Mouse (Mus musculus) midbrain, postnatal 0 days (tissue): ENCODE data around the gene Pm20d1. TPM values are rescaled to one million over a fixed set of nuclear protein-coding genes. Genes with fewer than 3 reads are reported as not detected.
A peak's percentile ranks its signal among the peaks of the same experiment; 100 is the strongest.

Experiments
- ATAC-seq: fragments of 200-750 bp; cut with Nextera tagmentation; 2 replicates; pipeline ENCODE4 v1.8.0; 2017; ENCODE audit warnings: moderate number of reproducible peaks, mild to moderate bottlenecking, moderate TSS enrichment, moderate library complexity; ENCODE audit not compliant: low FRiP score
- DNase-seq: peaks from one replicate; pipeline ENCODE4 v3.0.0-alpha.2; 2015; ENCODE audit warnings: low spot score
- H3K27ac ChIP-seq: fragments of 300-500 bp; sonication (generic); 2 replicates; pipeline ENCODE4 v1.5.1; 2014; ENCODE audit warnings: low read depth, mild to moderate bottlenecking, low read length, mixed read lengths
- H3K27me3 ChIP-seq: fragments of 300-500 bp; sonication (generic); 2 replicates; pipeline ENCODE4 v1.6.1; 2014; ENCODE audit warnings: low read length, control low read depth, mixed read lengths; ENCODE audit not compliant: insufficient read depth
- H3K36me3 ChIP-seq: fragments of 300-500 bp; sonication (generic); 2 replicates; pipeline ENCODE4 v1.6.1; 2014; ENCODE audit warnings: low read length, control low read depth, mixed read lengths; ENCODE audit not compliant: insufficient read depth
- H3K4me1 ChIP-seq: fragments of 300-500 bp; sonication (generic); 2 replicates; pipeline ENCODE4 v1.6.1; 2014; ENCODE audit warnings: mild to moderate bottlenecking, control low read depth, antibody characterized with exemption, low read length, mixed read lengths; ENCODE audit not compliant: insufficient read depth
- H3K4me2 ChIP-seq: fragments of 300-500 bp; sonication (generic); 2 replicates; pipeline ENCODE4 v1.6.1; 2014; ENCODE audit warnings: low read depth, mild to moderate bottlenecking, low read length, mixed read lengths; ENCODE audit not compliant: poor library complexity, severe bottlenecking
- H3K4me3 ChIP-seq: fragments of 300-500 bp; sonication (generic); 2 replicates; pipeline ENCODE4 v1.5.1; 2014; ENCODE audit warnings: low read depth, mild to moderate bottlenecking, low read length, moderate library complexity
- H3K9ac ChIP-seq: fragments of 300-500 bp; sonication (generic); replicated peaks from 2 replicates; pipeline ENCODE4 v1.6.1; 2014; ENCODE audit warnings: mild to moderate bottlenecking, low read length, moderate library complexity, mixed read lengths; ENCODE audit not compliant: poor library complexity, severe bottlenecking
- H3K9me3 ChIP-seq: fragments of 300-500 bp; sonication (generic); 2 replicates; pipeline ENCODE4 v1.6.1; 2016; ENCODE audit warnings: low read length, control low read depth
- CTCF ChIP-seq: IDR thresholded peaks from 2 replicates; pipeline ENCODE4 v1.5.1; 2016; ENCODE audit warnings: antibody characterized with exemption, mild to moderate bottlenecking
- WGBS: fragments of 180-500 bp; shearing (Covaris S2); extraction: QIAGEN DNeasy Blood & Tissue Kit; methylation state at CpG from one replicate; pipeline ENCODE4 v1.1.7; 2014; 5-methylcytosine and 5-hydroxymethylcytosine counted together
- polyA plus RNA-seq: library from polyadenylated mRNA; unstranded; fragments of >200 nt; fragmentation: Nextera tagmentation; extraction: Ambion mirVana; gene quantifications from 2 replicates; pipeline ENCODE4 v1.2.1, GENCODE M21; 2015
- total RNA-seq: library from RNA; depleted of rRNA; stranded (reverse); fragments of >200 nt; gene quantifications from 2 replicates; pipeline ENCODE4 v1.2.3, GENCODE M21; 2014

Pm20d1 gene
- total and polyA plus RNA-seq, 2 experiments from 2014 or later = 0.05 to 0.38 TPM

- no peak overlapping the region for H3K4me3 ChIP-seq
- no peaks in the 10 kb centered on the region for H3K36me3 ChIP-seq
- H3K4me2 ChIP-seq = no peak overlapping the region
- H3K27ac ChIP-seq = no peak overlapping the region
- H3K9me3 ChIP-seq = no peaks in the 10 kb centered on the region
- 88% methylated on average over 3 of the region's 3 CpGs for WGBS
- no peak for DNase-seq
- H3K27me3 ChIP-seq = no peaks in the 10 kb centered on the region
- no peak overlapping the region for H3K9ac ChIP-seq
- TF ChIP-seq CTCF = no peak
- H3K4me1 ChIP-seq = peaks cover 3% of the 10 kb centered on the region; the same call in 1 of the 2 replicates
- ATAC-seq = no peak
Measured at GRCm38 (mm10) chr1:131760428-131760820, 36.8 kb upstream of the Pm20d1 start.

GRCm38 (mm10) chr1:131761079-131761831 is 35.9 kb upstream of the Pm20d1 start:
- WGBS = 90% methylated on average over 13 of the region's 13 CpGs
- Histone ChIP-seq H3K9ac (no peak overlapping the region), H3K9me3 (no peaks in the 10 kb centered on the region), H3K4me2 (no peak overlapping the region), H3K4me1 (peaks cover 3% of the 10 kb centered on the region; the same call in 1 of the 2 replicates), H3K27me3 (no peaks in the 10 kb centered on the region), H3K36me3 (no peaks in the 10 kb centered on the region), H3K4me3 (no peak overlapping the region), H3K27ac (no peak overlapping the region)
- no peak for DNase-seq
- TF ChIP-seq CTCF = no peak
- ATAC-seq = no peak

GRCm38 (mm10) chr1:131763683-131764082 is 33.5 kb upstream of the Pm20d1 start:
- H3K36me3 ChIP-seq = no peaks in the 10 kb centered on the region
- peaks cover 3% of the 10 kb centered on the region; the same call in 1 of the 2 replicates for H3K4me1 ChIP-seq
- H3K4me2 ChIP-seq = no peak overlapping the region
- ATAC-seq (no peak), DNase-seq (no peak)
- no peaks in the 10 kb centered on the region for H3K9me3 ChIP-seq
- TF ChIP-seq CTCF = 0 out of 2 replicates have a peak, but pooled peaks have one; percentile 18
- H3K27me3 ChIP-seq = no peaks in the 10 kb centered on the region
- no peak overlapping the region for H3K9ac ChIP-seq
- WGBS = 69% methylated on average over 9 of the region's 9 CpGs
- no peak overlapping the region for H3K27ac ChIP-seq
- no peak overlapping the region for H3K4me3 ChIP-seq

GRCm38 (mm10) chr1:131764581-131765338 is 32.4 kb upstream of the Pm20d1 start:
- 60% methylated on average over 8 of the region's 8 CpGs for WGBS
- Histone ChIP-seq H3K4me2 (no peak overlapping the region), H3K9ac (no peak overlapping the region), H3K4me3 (no peak overlapping the region), H3K9me3 (no peaks in the 10 kb centered on the region), H3K4me1 (peaks cover 3% of the 10 kb centered on the region; the same call in 1 of the 2 replicates), H3K36me3 (no peaks in the 10 kb centered on the region), H3K27me3 (no peaks in the 10 kb centered on the region), H3K27ac (no peak overlapping the region)
- ATAC-seq (no peak), DNase-seq (no peak)
- TF ChIP-seq CTCF = no peak

GRCm38 (mm10) chr1:131765357-131766001 is 31.7 kb upstream of the Pm20d1 start:
- H3K36me3 ChIP-seq = no peaks in the 10 kb centered on the region
- no peaks in the 10 kb centered on the region for H3K27me3 ChIP-seq
- H3K9me3 ChIP-seq = no peaks in the 10 kb centered on the region
- DNase-seq = peak; percentile 82
- TF ChIP-seq CTCF = peak; percentile 97
- peaks cover 3% of the 10 kb centered on the region; the same call in 1 of the 2 replicates for H3K4me1 ChIP-seq
- H3K4me3 ChIP-seq = no peak overlapping the region
- ATAC-seq = peak; percentile 31; the same call in 1 of the 2 replicates
- no peak overlapping the region for H3K4me2 ChIP-seq
- H3K9ac ChIP-seq = no peak overlapping the region
- 11% methylated on average over 11 of the region's 11 CpGs for WGBS
- H3K27ac ChIP-seq = no peak overlapping the region
